Mouse (Mus musculus) forebrain, embryonic 12.5 days (tissue): Measurements from ENCODE around the gene Tulp2. TPM values are rescaled to one million over a fixed set of nuclear protein-coding genes. Genes with fewer than 3 reads are reported as not detected.
"Not testable (repeated sequence)": the region's sequence is repeated elsewhere in the genome, so short reads cannot be mapped to it uniquely, and the experiment has no call there.

Source experiments
- ATAC-seq: fragments of 200-750 bp; cut with Nextera tagmentation; 2 replicates; pipeline ENCODE4 v1.8.0; 2017; ENCODE audit warnings: moderate TSS enrichment; ENCODE audit not compliant: low FRiP score
- H3K27ac ChIP-seq: fragments of 300-500 bp; sonication (generic); 2 replicates; pipeline ENCODE4 v1.5.1; 2016; ENCODE audit warnings: mild to moderate bottlenecking
- H3K27me3 ChIP-seq: fragments of 300-500 bp; sonication (generic); 2 replicates; pipeline ENCODE4 v1.6.1; 2016; ENCODE audit warnings: mild to moderate bottlenecking
- H3K36me3 ChIP-seq: fragments of 300-500 bp; sonication (generic); replicated peaks from 2 replicates; pipeline ENCODE4 v1.6.1; 2016; ENCODE audit warnings: mild to moderate bottlenecking
- H3K4me1 ChIP-seq: fragments of 300-500 bp; sonication (generic); 2 replicates; pipeline ENCODE4 v1.6.1; 2016
- H3K4me2 ChIP-seq: fragments of 300-500 bp; sonication (generic); 2 replicates; pipeline ENCODE4 v1.6.1; 2016; ENCODE audit warnings: mild to moderate bottlenecking, moderate library complexity
- H3K4me3 ChIP-seq: fragments of 300-500 bp; sonication (generic); replicated peaks from 2 replicates; pipeline ENCODE4 v1.5.1; 2016; ENCODE audit warnings: mild to moderate bottlenecking
- H3K9ac ChIP-seq: fragments of 300-500 bp; sonication (generic); 2 replicates; pipeline ENCODE4 v1.6.1; 2016; ENCODE audit warnings: mild to moderate bottlenecking
- H3K9me3 ChIP-seq: fragments of 300-500 bp; sonication (generic); 2 replicates; pipeline ENCODE4 v1.6.1; 2016
- WGBS: fragments of 180-500 bp; shearing (Covaris S2); methylation state at CpG from one replicate; pipeline ENCODE4 v1.1.7; 2016; 5-methylcytosine and 5-hydroxymethylcytosine counted together
- polyA plus RNA-seq: library from polyadenylated mRNA; unstranded; fragments of >200 nt; fragmentation: Nextera tagmentation; extraction: Ambion mirVana; gene quantifications from 2 replicates; pipeline ENCODE4 v1.2.1, GENCODE M21; 2016

Tulp2 gene
- polyA plus RNA-seq, 1 experiment from 2014 or later, result 0.34 TPM

DNA sequence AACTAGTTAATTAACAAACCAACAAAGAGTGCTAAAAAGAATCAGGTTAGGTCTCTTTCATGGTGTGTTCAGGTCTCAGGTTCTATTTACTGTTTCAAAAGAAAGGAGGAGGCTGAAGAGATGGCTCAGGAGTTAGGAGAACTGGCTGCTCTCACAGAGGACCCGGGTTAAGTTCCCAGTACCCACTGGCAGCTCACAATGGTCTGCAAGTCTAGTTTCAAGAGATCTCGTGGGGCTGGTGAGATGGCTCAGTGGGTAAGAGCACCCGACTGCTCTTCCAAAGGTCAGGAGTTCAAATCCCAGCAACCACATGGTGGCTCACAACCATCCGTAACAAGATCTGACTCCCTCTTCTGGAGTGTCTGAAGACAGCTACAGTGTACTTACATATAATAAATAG is 1.4 kb upstream of the Tulp2 start:
- 79% methylated on average over 4 of the region's 4 CpGs for WGBS
- H3K4me3 ChIP-seq, H3K4me1 ChIP-seq, H3K9ac ChIP-seq, H3K9me3 ChIP-seq, H3K4me2 ChIP-seq, H3K36me3 ChIP-seq, H3K27me3 ChIP-seq, ATAC-seq, H3K27ac ChIP-seq: not testable (repeated sequence)

DNA sequence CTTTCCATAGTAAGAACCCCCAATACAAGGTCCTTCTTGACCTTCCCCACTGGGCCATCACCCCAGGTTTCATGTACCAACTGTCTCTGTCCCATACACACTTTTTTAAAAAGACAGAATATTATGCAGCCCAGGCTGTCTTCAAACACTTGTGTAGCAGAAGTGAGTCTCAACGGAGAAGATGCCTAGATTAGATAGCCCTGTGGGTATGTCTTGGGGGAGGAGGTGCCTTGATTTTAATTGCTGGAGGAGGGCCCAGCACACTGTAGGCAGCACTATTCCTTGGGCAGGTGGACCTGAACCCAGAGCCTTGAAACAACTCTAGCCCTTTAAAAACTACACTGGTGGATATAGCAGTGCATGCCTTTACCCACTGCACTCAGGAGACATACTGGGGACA is 489 bp downstream of the Tulp2 start:
- no peaks in the 10 kb centered on the region for H3K27me3 ChIP-seq
- ATAC-seq, result no peak
- H3K9ac ChIP-seq, result no peak overlapping the region
- 83% methylated on average over 1 of the region's 1 CpGs for WGBS
- H3K4me1 ChIP-seq, result no peaks in the 10 kb centered on the region
- no peak overlapping the region for H3K27ac ChIP-seq
- H3K36me3 ChIP-seq, result no peaks in the 10 kb centered on the region
- H3K9me3 ChIP-seq, result no peaks in the 10 kb centered on the region
- no peak overlapping the region for H3K4me2 ChIP-seq
- no peak overlapping the region for H3K4me3 ChIP-seq

- H3K4me1 ChIP-seq, result peaks cover 16% of the 10 kb centered on the region
- not testable (repeated sequence) for H3K27ac ChIP-seq, H3K4me3 ChIP-seq, H3K27me3 ChIP-seq, ATAC-seq, H3K9ac ChIP-seq, H3K36me3 ChIP-seq, H3K4me2 ChIP-seq, H3K9me3 ChIP-seq
- WGBS, result 96% methylated on average over 5 of the region's 5 CpGs
Measured at GRCm38 (mm10) chr7:45484985-45485384, 3.3 kb downstream of the Tulp2 start.

DNA sequence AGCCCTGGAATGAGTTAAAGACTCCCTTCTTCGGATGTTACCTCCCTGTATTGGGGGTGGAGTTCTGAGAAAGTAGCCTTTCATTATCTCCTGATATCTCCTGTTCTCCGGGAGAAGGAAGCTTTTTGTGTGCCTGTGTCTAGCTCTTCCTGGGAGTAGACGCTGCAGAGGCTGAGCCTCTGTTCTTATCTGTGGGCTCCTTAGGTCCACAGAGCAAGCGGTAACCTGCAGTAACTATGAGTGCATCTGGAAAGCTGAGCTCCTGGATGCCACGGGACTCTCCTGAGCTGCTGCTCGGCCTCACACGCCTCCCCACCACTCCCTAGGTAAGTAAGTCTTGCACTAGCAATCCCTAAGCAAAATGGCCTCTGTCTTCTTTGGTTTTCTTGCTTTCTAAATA is 4.5 kb downstream of the Tulp2 start:
- no peaks in the 10 kb centered on the region for H3K27me3 ChIP-seq
- H3K27ac ChIP-seq, result no peak overlapping the region; the same call in 1 of the 2 replicates
- H3K4me2 ChIP-seq, result no peak overlapping the region
- no peak overlapping the region for H3K4me3 ChIP-seq
- WGBS, result 88% methylated on average over 7 of the region's 7 CpGs
- no peak overlapping the region for H3K9ac ChIP-seq
- H3K4me1 ChIP-seq, result peaks cover 23% of the 10 kb centered on the region
- no peak for ATAC-seq
- no peaks in the 10 kb centered on the region for H3K9me3 ChIP-seq
- H3K36me3 ChIP-seq, result no peaks in the 10 kb centered on the region

GRCm38 (mm10) chr7:45486761-45487415 is 5.2 kb downstream of the Tulp2 start, which contains the start of gene Gm45808:
Gene Gm45808, minus strand, starts transcription at chr7:45486811.
- WGBS, result 84% methylated on average over 12 of the region's 12 CpGs

GRCm38 (mm10) chr7:45487861-45488292 is 6.2 kb downstream of the Tulp2 start:
- peaks cover 25% of the 10 kb centered on the region for H3K4me1 ChIP-seq
- peak; percentile 70 for ATAC-seq
- peak overlapping the region; percentile 58 for H3K9ac ChIP-seq
- H3K27me3 ChIP-seq, result no peaks in the 10 kb centered on the region
- WGBS, result 15% methylated on average over 11 of the region's 11 CpGs
- peak overlapping the region; percentile 43 for H3K4me3 ChIP-seq
- peak overlapping the region; percentile 72 for H3K4me2 ChIP-seq
- no peaks in the 10 kb centered on the region for H3K9me3 ChIP-seq
- peaks cover 1% of the 10 kb centered on the region; the same call in 1 of the 2 replicates for H3K36me3 ChIP-seq
- peak overlapping the region; percentile 60 for H3K27ac ChIP-seq

More at GRCm38 (mm10) chr7:45486761-45487415, 5.2 kb downstream of the Tulp2 start, which contains the start of gene Gm45808:
- Histone ChIP-seq H3K36me3 (no peaks in the 10 kb centered on the region; the same call in 1 of the 2 replicates), H3K9ac (no peak within 1 kb of the TSS), H3K27me3 (no peaks in the 10 kb centered on the region), H3K4me1 (peaks cover 25% of the 10 kb centered on the region), H3K27ac (no peak within 1 kb of the TSS; the same call in 1 of the 2 replicates), H3K4me3 (no peak within 1 kb of the TSS), H3K9me3 (no peaks in the 10 kb centered on the region), H3K4me2 (no peak within 1 kb of the TSS)
- no peak for ATAC-seq

DNA sequence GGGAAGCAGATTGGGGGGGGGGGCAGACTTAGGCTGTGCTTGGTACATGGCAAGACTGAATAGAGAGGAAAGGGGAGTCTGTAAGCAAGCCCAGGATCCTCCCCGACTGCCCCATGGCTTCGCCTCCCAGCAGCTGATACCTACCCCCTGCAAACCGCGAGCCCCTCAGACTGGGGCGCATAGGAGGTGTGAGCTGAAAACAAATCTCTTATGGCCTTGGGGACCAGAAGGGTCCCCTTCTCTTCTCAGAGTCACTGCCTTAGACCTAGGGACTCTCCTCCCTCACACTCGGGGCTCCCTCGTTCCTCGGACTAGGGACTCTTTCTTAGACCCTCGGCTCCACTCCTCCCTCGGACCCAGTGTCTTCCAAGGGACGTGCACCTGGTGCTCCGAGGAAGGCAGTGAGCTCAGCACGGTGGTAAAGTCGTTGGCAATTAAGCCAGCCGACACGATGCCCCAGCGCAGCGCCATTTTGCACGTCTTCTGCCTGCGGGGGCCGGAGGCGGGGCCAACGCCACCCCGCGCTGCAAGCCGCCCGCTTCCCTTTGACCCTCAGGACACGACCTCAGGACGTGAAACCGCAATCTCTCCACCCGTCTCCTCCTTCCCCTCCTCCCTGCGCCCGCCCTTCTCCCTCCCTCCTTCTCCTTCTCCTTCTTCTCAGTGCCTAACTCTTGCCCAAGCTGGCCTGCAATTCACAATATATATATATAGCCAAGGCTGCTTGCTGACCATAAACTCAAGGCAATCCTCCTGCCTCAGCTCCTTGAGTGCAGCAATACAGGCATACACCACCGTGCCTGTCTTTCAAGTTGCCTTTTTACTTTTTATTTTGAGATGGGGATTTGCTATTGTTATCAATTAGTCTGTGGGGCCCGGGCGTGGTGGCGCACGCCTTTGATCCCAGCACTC is 6.9 kb downstream of the Tulp2 start, which contains the start of gene Dhdh:
Gene Dhdh (minus strand): TSS at position 513 of the 912 bp plus-strand sequence.
- Histone ChIP-seq H3K4me3 (peak within 1 kb of the TSS; percentile 43), H3K36me3 (peaks cover 8% of the 10 kb centered on the region), H3K27me3 (no peaks in the 10 kb centered on the region), H3K27ac (peak within 1 kb of the TSS; percentile 60), H3K9ac (peak within 1 kb of the TSS; percentile 58), H3K4me2 (peak within 1 kb of the TSS; percentile 72), H3K9me3 (no peaks in the 10 kb centered on the region), H3K4me1 (peaks cover 25% of the 10 kb centered on the region)
- 8% methylated on average over 38 of the region's 38 CpGs for WGBS
- peak; percentile 68 for ATAC-seq

- Histone ChIP-seq H3K9me3 (no peaks in the 10 kb centered on the region), H3K36me3 (peaks cover 18% of the 10 kb centered on the region), H3K27ac (no peak overlapping the region), H3K4me1 (peaks cover 25% of the 10 kb centered on the region), H3K27me3 (no peaks in the 10 kb centered on the region), H3K4me2 (no peak overlapping the region), H3K4me3 (no peak overlapping the region), H3K9ac (no peak overlapping the region)
- 86% methylated on average over 7 of the region's 7 CpGs for WGBS
- no peak for ATAC-seq
Measured at GRCm38 (mm10) chr7:45489578-45489977, 7.9 kb downstream of the Tulp2 start.

DNA sequence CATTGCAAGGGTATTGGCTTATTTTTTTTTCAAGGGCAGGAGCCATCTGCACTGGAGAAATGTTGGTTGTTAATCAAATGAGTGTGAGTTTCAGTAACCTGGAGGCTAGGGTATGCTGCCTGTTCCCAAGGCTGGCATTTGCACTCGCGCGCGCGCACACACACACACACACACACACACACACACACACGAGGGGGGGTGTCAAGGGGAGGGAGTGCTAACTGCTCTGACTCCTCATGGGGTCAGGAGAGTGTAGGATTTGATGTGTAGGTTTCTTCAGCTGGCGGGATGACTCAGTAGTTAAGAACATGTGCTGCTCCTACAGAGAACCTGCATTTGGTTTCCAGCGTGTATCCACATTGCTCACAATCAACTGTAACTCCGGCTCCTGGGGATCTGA is 9.1 kb downstream of the Tulp2 start:
- no peaks in the 10 kb centered on the region for H3K27me3 ChIP-seq
- WGBS, result 56% methylated on average over 9 of the region's 9 CpGs
- peaks cover 30% of the 10 kb centered on the region for H3K36me3 ChIP-seq
- H3K9me3 ChIP-seq, result no peaks in the 10 kb centered on the region
- H3K4me2 ChIP-seq, result no peak overlapping the region
- H3K27ac ChIP-seq, result no peak overlapping the region
- ATAC-seq, result no peak
- no peak overlapping the region for H3K4me3 ChIP-seq
- H3K9ac ChIP-seq, result no peak overlapping the region
- H3K4me1 ChIP-seq, result peaks cover 25% of the 10 kb centered on the region

- Histone ChIP-seq H3K27ac (no peak overlapping the region), H3K9me3 (no peaks in the 10 kb centered on the region), H3K27me3 (no peaks in the 10 kb centered on the region), H3K9ac (no peak overlapping the region), H3K4me1 (peaks cover 25% of the 10 kb centered on the region), H3K4me2 (no peak overlapping the region), H3K36me3 (peaks cover 34% of the 10 kb centered on the region), H3K4me3 (no peak overlapping the region)
- ATAC-seq, result no peak
- 32% methylated on average over 3 of the region's 3 CpGs for WGBS
Measured at GRCm38 (mm10) chr7:45491264-45491663, 9.6 kb downstream of the Tulp2 start.

GRCm38 (mm10) chr7:45492225-45492844 is 10.7 kb downstream of the Tulp2 start:
- H3K4me1 ChIP-seq, result peaks cover 25% of the 10 kb centered on the region
- H3K4me2 ChIP-seq, result no peak overlapping the region

DNA sequence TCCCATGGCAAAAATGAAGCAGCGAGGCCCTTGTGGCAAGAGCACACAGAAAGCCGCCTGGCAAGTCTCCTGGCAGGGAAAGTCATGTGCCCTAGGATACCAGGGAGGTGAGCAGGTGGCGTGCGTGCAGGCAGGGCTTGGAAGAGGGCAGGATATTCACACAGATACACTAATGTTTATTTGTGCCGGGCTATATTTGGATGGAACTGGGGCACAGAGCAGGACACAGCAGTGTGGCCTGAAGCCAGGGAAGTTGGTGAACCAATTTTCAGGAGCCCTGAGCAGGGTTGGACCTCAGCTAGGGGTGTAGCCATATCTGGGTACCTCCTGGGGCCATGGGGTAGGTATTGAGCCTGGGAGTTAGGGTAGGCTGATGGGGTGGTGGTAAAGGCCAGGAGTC is 11.3 kb downstream of the Tulp2 start:
- Histone ChIP-seq H3K4me1 (peaks cover 23% of the 10 kb centered on the region), H3K9me3 (no peaks in the 10 kb centered on the region), H3K27me3 (no peaks in the 10 kb centered on the region), H3K36me3 (peaks cover 47% of the 10 kb centered on the region), H3K27ac (no peak overlapping the region), H3K9ac (no peak overlapping the region), H3K4me2 (no peak overlapping the region), H3K4me3 (no peak overlapping the region)
- 94% methylated on average over 5 of the region's 5 CpGs for WGBS
- no peak for ATAC-seq

More at GRCm38 (mm10) chr7:45492225-45492844, 10.7 kb downstream of the Tulp2 start:
- WGBS, result 97% methylated on average over 8 of the region's 8 CpGs
- ATAC-seq, result no peak
- no peaks in the 10 kb centered on the region for H3K9me3 ChIP-seq
- no peak overlapping the region for H3K9ac ChIP-seq
- peaks cover 41% of the 10 kb centered on the region for H3K36me3 ChIP-seq
- no peak overlapping the region for H3K4me3 ChIP-seq
- H3K27ac ChIP-seq, result no peak overlapping the region
- H3K27me3 ChIP-seq, result no peaks in the 10 kb centered on the region
